Mouse (Mus musculus) gastrocnemius, adult 2 months (tissue): ENCODE results near the gene Pbld1. TPM values are rescaled to one million over a fixed set of nuclear protein-coding genes. Genes with fewer than 3 reads are reported as not detected.

ENCODE experiments used
- DNase-seq: peaks from one replicate; pipeline ENCODE4 v3.0.0; 2022
- H3K27ac ChIP-seq: fragments of 200-600 bp; 2 replicates; pipeline ENCODE4 v1.8.1; 2022; ENCODE audit warnings: mild to moderate bottlenecking
- H3K4me3 ChIP-seq: fragments of 200-600 bp; 2 replicates; pipeline ENCODE4 v1.8.1; 2022; ENCODE audit warnings: mild to moderate bottlenecking, moderate library complexity
- CTCF ChIP-seq: fragments of 200-600 bp; IDR thresholded peaks from 2 replicates; pipeline ENCODE4 v1.8.1; 2022; ENCODE audit warnings: antibody characterized with exemption, mild to moderate bottlenecking, moderate library complexity
- intact Hi-C: fragments of 180-260 bp; cut with DNase I; formaldehyde crosslinking; loops from one replicate; pipeline ENCODE4 v1.15.1; 2025
- long read RNA-seq, 2 experiments: library from polyadenylated mRNA; stranded (forward); transcript quantifications; one replicate each; pipeline ENCODE4 v2.0.0; 2021
- total RNA-seq, 2 experiments: library from RNA; stranded (reverse); gene quantifications; 2 replicates each; pipeline ENCODE4 v1.2.3; 2021

Gene Pbld1
- total RNA-seq = 1 to 10 TPM in 1 of 2 experiments, under 1 TPM in 1; 0.66 to 1.1 TPM
- long read RNA-seq, experiment 1 = 0 reads
- long read RNA-seq, experiment 2 = 0 reads

DNA sequence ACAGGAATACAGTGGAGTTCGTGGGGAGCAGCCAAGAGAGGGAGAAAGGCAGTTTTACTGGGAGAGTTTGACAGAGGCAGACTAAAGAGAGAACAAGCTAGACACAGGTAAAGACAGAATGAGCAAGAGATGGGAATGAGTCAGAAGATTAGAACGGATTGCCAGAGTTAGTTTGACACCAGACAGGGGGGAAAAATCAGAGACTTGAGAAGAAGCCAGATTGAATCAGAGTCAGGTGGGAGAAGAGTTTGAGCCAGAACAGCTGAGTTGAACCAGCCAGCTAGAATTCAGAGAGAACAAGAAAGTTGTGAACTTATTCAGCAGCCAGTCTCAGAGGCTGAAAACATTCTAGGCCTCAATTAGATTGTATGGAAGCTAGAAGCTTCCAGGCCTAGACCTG, at the start of gene Pbld1:
Gene Pbld1 (plus strand): TSS at position 301 of the 400 bp plus-strand sequence.
- Histone ChIP-seq H3K4me3 (peak within 1 kb of the TSS; percentile 14), H3K27ac (peak within 1 kb of the TSS; percentile 71)
- intact Hi-C loops = no loop called here
- TF ChIP-seq CTCF = no peak
- DNase-seq = no peak

- intact Hi-C loops = no loop called here
- TF ChIP-seq CTCF = no peak
- DNase-seq = no peak
- Histone ChIP-seq H3K4me3 (no peak overlapping the region), H3K27ac (no peak overlapping the region)
Measured at GRCm38 (mm10) chr10:63010268-63010667, 49.7 kb upstream of the Pbld1 start.

DNA sequence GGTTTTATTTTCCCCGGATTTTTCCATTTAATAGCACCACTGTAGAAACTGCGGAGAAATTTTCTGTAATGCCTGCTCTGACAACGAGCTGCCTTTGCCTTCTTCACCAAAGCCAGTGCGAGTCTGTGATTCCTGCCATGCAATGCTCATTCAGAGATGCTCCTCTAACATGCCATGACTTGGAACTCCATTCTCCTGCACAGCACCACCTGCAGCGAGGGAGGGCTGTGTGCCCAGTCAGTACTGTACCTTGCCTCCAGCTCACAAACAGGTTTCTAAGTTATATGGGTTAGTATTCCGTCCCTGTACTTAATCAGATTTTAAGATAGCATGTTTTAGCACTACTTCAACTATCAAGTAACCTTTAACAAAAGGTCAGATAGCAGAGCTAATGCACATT, 48.4 kb upstream of the Pbld1 start:
- no peak overlapping the region for H3K4me3 ChIP-seq
- no peak overlapping the region for H3K27ac ChIP-seq
- TF ChIP-seq CTCF = no peak
- intact Hi-C loops = no loop called here
- no peak for DNase-seq

- no peak for DNase-seq
- TF ChIP-seq CTCF = no peak
- intact Hi-C loops = no loop called here
- Histone ChIP-seq H3K27ac (no peak overlapping the region), H3K4me3 (no peak overlapping the region)
Measured at GRCm38 (mm10) chr10:63013476-63013875, 46.5 kb upstream of the Pbld1 start.

GRCm38 (mm10) chr10:63014168-63014567, 45.8 kb upstream of the Pbld1 start:
- Histone ChIP-seq H3K4me3 (no peak overlapping the region), H3K27ac (no peak overlapping the region)
- intact Hi-C loops = no loop called here
- no peak for DNase-seq
- TF ChIP-seq CTCF = no peak

DNA sequence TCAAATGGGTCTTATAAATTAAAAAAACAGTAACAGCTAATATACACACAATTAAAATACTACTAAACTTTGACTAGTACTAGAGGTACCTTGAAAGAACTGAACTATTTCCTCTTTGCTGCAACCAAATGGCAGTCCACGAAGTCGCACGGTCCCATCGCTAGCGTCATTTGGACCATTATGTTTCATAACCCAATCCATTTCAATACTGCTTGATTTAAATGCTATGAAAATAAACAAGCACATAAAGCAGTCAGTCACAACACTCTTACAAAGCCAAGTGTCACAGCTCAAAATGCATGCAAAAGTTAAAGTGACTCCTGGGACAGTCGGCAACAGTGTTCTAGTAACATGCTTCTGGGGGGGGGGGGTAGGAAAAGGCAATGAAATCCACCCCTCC, 40.7 kb upstream of the Pbld1 start:
- no peak for TF ChIP-seq CTCF
- intact Hi-C loops = no loop called here
- H3K27ac ChIP-seq = no peak overlapping the region
- no peak for DNase-seq
- no peak overlapping the region for H3K4me3 ChIP-seq

- Histone ChIP-seq H3K4me3 (peak overlapping the region; percentile 74), H3K27ac (peak overlapping the region; percentile 100)
- no peak for DNase-seq
- intact Hi-C loops = loop anchor here (2.0 to 10.0 kb wide), 5 partner anchors 39 to 535 kb away; partner anchors contain the start of genes Ccar1, Herc4, Rufy2 and Vps26a
- TF ChIP-seq CTCF = no peak
Measured at GRCm38 (mm10) chr10:63021702-63022101, 38.3 kb upstream of the Pbld1 start.

DNA sequence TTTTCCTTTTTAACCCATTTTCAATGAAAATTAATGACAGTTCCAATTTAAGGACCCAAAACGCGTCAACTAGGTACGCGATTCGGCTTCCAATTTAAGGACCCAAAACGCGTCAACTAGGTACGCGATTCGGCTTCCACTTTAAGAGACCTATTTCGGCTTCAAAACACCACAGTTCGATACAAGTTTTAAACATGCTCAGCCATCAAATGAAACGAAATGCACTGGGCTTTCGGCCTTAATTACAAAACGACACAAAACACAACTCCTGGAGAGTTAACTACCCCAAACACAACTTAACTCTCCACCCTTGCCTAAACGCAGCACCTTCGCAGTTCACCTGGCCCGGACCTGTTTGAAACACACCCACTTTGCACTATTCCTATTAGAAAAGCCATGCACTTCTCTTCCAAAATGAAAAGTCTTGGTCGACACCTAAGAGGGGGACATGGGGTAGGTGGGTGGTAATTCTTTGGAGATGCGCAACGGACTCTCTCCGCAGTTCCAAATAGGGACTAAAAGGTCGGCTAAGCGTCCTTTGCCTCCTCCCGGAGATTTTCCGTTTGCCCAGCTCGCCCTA, 37.3 kb upstream of the Pbld1 start:
- H3K27ac ChIP-seq = peak overlapping the region; percentile 100
- intact Hi-C loops = loop anchor here (2.0 to 10.0 kb wide), 5 partner anchors 40 to 536 kb away; partner anchors contain the start of genes Ccar1, Herc4, Rufy2 and Vps26a
- peak overlapping the region; percentile 74 for H3K4me3 ChIP-seq
- no peak for DNase-seq
- no peak for TF ChIP-seq CTCF

DNA sequence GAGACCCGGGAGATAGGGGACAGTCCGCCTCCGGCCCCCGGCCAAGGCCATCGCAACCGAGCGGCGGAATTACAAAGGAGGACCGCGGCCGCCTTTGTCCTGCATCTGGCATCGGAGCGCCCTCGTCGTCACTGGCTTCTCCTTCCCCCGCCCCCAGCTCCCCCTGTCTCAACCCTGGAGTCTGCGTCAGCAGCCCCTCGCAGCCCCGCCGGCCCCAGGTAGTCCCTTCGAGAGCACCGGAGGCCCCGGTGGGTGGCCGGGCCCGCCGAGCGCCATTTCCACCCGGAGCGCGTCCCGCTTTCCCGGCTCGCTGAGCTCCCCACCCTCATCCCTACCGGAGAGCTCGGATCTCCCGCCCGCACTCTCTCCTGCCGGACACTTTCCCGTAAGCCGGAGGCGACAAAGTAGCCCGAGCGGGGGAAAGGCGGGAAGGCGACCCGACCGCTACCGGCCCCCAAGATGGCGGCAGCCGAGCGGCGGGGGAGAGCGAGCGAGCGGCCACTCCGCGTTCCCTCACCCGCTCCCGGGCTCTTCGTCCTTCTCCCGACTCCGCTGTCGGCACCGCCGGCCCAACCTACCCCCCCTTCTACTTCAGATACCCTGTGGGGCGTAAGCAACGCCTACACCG, 36.7 kb upstream of the Pbld1 start:
- TF ChIP-seq CTCF = no peak
- Histone ChIP-seq H3K4me3 (peak overlapping the region; percentile 74), H3K27ac (peak overlapping the region; percentile 100)
- intact Hi-C loops = loop anchor here (2.0 to 10.0 kb wide), 5 partner anchors 41 to 536 kb away; partner anchors contain the start of genes Ccar1, Herc4, Rufy2 and Vps26a
- DNase-seq = peak; percentile 81

GRCm38 (mm10) chr10:63023749-63024579, 36.0 kb upstream of the Pbld1 start, which contains the start of the genes Hnrnph3 and Pbld2:
Gene Hnrnph3, minus strand, starts transcription at chr10:63024217.
Gene Pbld2, plus strand, starts transcription at chr10:63024315.
- peak; percentile 99 for DNase-seq
- Histone ChIP-seq H3K4me3 (peak within 1 kb of the TSS; percentile 74), H3K27ac (peak within 1 kb of the TSS; percentile 100)
- no peak for TF ChIP-seq CTCF
- intact Hi-C loops = loop anchor here (2.0 to 10.0 kb wide), 6 partner anchors 41 to 537 kb away; partner anchors contain the start of genes Ccar1, Herc4, Rufy2 and Vps26a

DNA sequence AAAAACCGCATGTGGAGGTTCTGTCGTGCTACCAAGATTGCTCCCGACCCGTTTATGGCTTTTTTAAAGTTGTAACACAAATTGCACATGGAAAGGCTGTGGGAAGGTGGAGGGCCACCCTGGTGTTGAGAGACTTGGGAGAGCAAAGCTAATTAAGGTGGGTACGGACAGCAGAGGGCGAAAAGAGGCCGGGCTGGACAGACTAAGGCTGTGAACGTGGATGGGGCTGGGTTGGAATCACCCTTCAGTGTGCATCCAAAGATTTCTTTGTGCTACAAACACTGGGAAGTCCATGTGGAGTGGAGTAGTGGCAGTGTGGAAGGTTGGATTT, 35.4 kb upstream of the Pbld1 start:
- DNase-seq = peak; percentile 79
- Histone ChIP-seq H3K4me3 (peak overlapping the region; percentile 74), H3K27ac (peak overlapping the region; percentile 100)
- intact Hi-C loops = loop anchor here (2.0 to 10.0 kb wide), 5 partner anchors 40 to 232 kb away; partner anchors contain the start of genes Ccar1, Herc4 and Rufy2
- peak; percentile 65 for TF ChIP-seq CTCF

DNA sequence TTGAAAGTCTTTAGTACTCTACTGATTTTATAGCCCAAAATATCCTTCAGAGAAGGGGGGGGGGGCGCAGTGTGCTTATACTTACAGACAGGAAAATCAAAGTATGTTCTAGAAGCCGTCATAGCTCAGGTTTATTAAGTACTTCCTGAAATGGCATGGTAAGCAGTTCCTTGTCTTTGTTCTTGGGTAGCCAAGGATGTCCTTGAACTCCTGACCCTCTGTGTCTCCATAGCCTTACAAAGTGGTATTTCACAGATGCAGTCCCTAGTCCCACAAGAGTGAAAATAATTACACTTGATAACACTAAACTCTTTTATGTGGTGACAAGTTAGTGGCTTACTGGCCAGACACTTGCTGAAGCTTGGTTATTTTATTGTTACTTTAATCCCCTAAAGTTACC, 34.9 kb upstream of the Pbld1 start:
- Histone ChIP-seq H3K4me3 (peak overlapping the region; percentile 74), H3K27ac (peak overlapping the region; percentile 100)
- intact Hi-C loops = loop anchor here (2.0 to 10.0 kb wide), 4 partner anchors 40 to 312 kb away; partner anchors contain the start of gene Herc4
- TF ChIP-seq CTCF = no peak
- no peak for DNase-seq
